Mouse (Mus musculus): ENCODE measurements around the gene Plppr5.

Gene Plppr5

GRCm38 (mm10) chr3:117696350-117696749 is 121.7 kb downstream of the Plppr5 start:
- no peak for DNase-seq (ENCODE audit: low spot score)

- no peak for DNase-seq (ENCODE audit: low spot score)
These were observed 134.2 kb downstream of the Plppr5 start for GRCm38 (mm10) chr3:117708788-117709187.

- DNase-seq (ENCODE audit: low spot score) = no peak
These were observed 142.1 kb downstream of the Plppr5 start for GRCm38 (mm10) chr3:117716534-117717280.

GRCm38 (mm10) chr3:117723390-117723789 is 148.8 kb downstream of the Plppr5 start:
- no peak for DNase-seq (ENCODE audit: low spot score)

GRCm38 (mm10) chr3:117724521-117724920 is 149.9 kb downstream of the Plppr5 start:
- DNase-seq (ENCODE audit: low spot score) = no peak

GRCm38 (mm10) chr3:117725501-117725900 is 150.9 kb downstream of the Plppr5 start:
- DNase-seq (ENCODE audit: low spot score) = no peak

GRCm38 (mm10) chr3:117728136-117728535 is 153.5 kb downstream of the Plppr5 start:
- DNase-seq (ENCODE audit: low spot score) = no peak

- DNase-seq (ENCODE audit: low spot score) = no peak
These were observed 154.8 kb downstream of the Plppr5 start for GRCm38 (mm10) chr3:117729121-117730072.

- no peak for DNase-seq (ENCODE audit: low spot score)
These were observed 156.9 kb downstream of the Plppr5 start for GRCm38 (mm10) chr3:117731545-117731944.

GRCm38 (mm10) chr3:117732661-117733060 is 158.0 kb downstream of the Plppr5 start:
- DNase-seq (ENCODE audit: low spot score) = no peak
